Mouse (Mus musculus): Measurements from ENCODE around the gene Kcnk4. TPM values are rescaled to one million over a fixed set of nuclear protein-coding genes. Genes with fewer than 3 reads are reported as not detected.

Gene Kcnk4
- total and polyA plus RNA-seq, 2 experiments from 2014 or later = 8.6 to 12.7 TPM

- Histone ChIP-seq H3K27me3 (ENCODE audit: insufficient read depth, low read length) (no peaks in the 10 kb centered on the region), H3K36me3 (ENCODE audit: insufficient read depth) (peaks cover 55% of the 10 kb centered on the region), H3K9me3 (ENCODE audit: low read length) (no peaks in the 10 kb centered on the region), H3K4me3 (ENCODE audit: low read depth, low read length) (peak within 1 kb of the TSS; percentile 60), H3K27ac (ENCODE audit: low read depth, low read length) (peak within 1 kb of the TSS; percentile 96), H3K9ac (peak within 1 kb of the TSS; percentile 63), H3K4me2 (ENCODE audit: low read depth) (peak within 1 kb of the TSS; percentile 77), H3K4me1 (ENCODE audit: insufficient read depth) (peaks cover 12% of the 10 kb centered on the region)
- 2% methylated on average over 65 of the region's 65 CpGs for WGBS
- ATAC-seq (peak; percentile 95), DNase-seq (peak; percentile 97)
- peak; percentile 38; the same call in 1 of the 2 replicates for TF ChIP-seq CTCF (IDR thresholded peaks at IDR 0.05; ENCODE audit: low read depth)
These were observed 24.6 kb downstream of the Kcnk4 start, which contains the start of the genes Trmt112 and Prdx5 for GRCm38 (mm10) chr19:6909507-6910289. Trmt112 (plus strand) TSS chr19:6909698. Prdx5 (minus strand) TSS chr19:6910106.

GRCm38 (mm10) chr19:6909021-6909420, 25.3 kb downstream of the Kcnk4 start:
- TF ChIP-seq CTCF (IDR thresholded peaks at IDR 0.05; ENCODE audit: low read depth) = no peak
- DNase-seq = no peak
- ATAC-seq = no peak
- H3K27ac ChIP-seq (ENCODE audit: low read depth, low read length) = peak overlapping the region; percentile 96
- H3K9me3 ChIP-seq (ENCODE audit: low read length) = no peaks in the 10 kb centered on the region
- WGBS = 7% methylated on average over 11 of the region's 11 CpGs
- peaks cover 52% of the 10 kb centered on the region for H3K36me3 ChIP-seq (ENCODE audit: insufficient read depth)
- peaks cover 12% of the 10 kb centered on the region for H3K4me1 ChIP-seq (ENCODE audit: insufficient read depth)
- H3K27me3 ChIP-seq (ENCODE audit: insufficient read depth, low read length) = no peaks in the 10 kb centered on the region
- peak overlapping the region; percentile 77 for H3K4me2 ChIP-seq (ENCODE audit: low read depth)
- peak overlapping the region; percentile 60 for H3K4me3 ChIP-seq (ENCODE audit: low read depth, low read length)
- H3K9ac ChIP-seq = peak overlapping the region; percentile 63

DNA sequence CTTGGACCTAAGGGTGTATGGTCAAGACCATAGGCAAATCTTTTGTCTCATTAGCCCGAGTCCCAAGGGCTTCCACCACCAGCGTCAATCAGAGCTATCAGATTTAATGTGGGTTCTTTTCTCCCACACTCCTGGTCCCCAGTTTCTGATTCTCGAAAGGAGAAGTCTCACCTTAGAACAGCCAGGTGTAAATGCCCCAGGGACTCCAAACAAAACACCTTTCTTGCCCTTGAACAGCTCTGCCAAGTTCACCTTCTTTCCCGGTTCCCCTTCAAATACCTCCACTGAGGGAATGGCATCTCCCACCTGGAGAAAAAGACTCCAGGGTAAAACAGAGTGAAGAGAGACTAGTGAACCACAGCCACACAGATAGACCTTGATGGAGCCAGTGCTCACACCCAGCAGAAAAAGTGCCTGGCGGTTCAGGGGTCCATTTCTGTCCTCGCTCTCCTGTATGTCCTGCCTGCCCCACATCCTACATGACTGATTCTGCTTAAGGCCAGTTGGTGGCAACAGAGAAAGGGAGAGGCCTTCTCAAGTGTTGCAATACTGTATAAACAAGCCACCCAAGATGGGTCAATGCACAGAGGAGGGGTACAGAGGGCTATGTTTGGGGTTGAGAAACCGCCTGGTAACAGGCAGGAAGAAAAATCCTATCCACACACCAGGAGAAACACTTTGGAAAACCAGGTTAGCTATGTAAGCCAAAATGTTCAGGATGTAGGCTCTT, 26.3 kb downstream of the Kcnk4 start:
- H3K9ac ChIP-seq = no peak overlapping the region
- H3K27me3 ChIP-seq (ENCODE audit: insufficient read depth, low read length) = no peaks in the 10 kb centered on the region

DNA sequence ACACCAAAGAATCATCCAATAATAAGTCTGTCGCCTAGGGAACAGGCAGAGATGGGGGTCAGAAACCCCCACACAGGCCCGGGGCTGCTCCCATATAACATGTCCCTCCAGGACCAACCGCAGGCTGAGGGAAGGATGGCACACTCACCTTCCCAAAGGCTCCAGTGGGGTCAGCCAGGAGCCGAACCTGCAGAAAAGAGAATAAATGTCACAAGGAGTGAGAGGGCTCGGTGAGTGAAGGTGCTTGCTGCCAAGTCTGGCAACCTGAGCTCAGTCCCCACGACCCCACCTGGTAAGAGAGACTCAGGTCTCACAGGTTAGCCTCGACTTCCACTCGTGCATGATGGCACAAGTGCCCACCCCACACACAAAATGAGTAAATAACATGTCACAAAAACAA, 27.2 kb downstream of the Kcnk4 start:
- DNase-seq = no peak
- no peak for ATAC-seq
- H3K4me3 ChIP-seq (ENCODE audit: low read depth, low read length) = no peak overlapping the region
- H3K4me2 ChIP-seq (ENCODE audit: low read depth) = no peak overlapping the region
- H3K9ac ChIP-seq = no peak overlapping the region
- no peak for TF ChIP-seq CTCF (IDR thresholded peaks at IDR 0.05; ENCODE audit: low read depth)
- no peaks in the 10 kb centered on the region for H3K9me3 ChIP-seq (ENCODE audit: low read length)
- H3K27me3 ChIP-seq (ENCODE audit: insufficient read depth, low read length) = no peaks in the 10 kb centered on the region
- 89% methylated on average over 8 of the region's 8 CpGs for WGBS
- H3K4me1 ChIP-seq (ENCODE audit: insufficient read depth) = peaks cover 12% of the 10 kb centered on the region
- peaks cover 33% of the 10 kb centered on the region for H3K36me3 ChIP-seq (ENCODE audit: insufficient read depth)
- H3K27ac ChIP-seq (ENCODE audit: low read depth, low read length) = no peak overlapping the region

More for the DNA sequence above, 26.3 kb downstream of the Kcnk4 start:
- H3K27ac ChIP-seq (ENCODE audit: low read depth, low read length) = no peak overlapping the region
- ATAC-seq (no peak), DNase-seq (no peak)
- TF ChIP-seq CTCF (IDR thresholded peaks at IDR 0.05; ENCODE audit: low read depth) = 0 out of 2 replicates have a peak, but pooled peaks have one; percentile 6
- peaks cover 12% of the 10 kb centered on the region for H3K4me1 ChIP-seq (ENCODE audit: insufficient read depth)
- peaks cover 42% of the 10 kb centered on the region for H3K36me3 ChIP-seq (ENCODE audit: insufficient read depth)
- H3K4me3 ChIP-seq (ENCODE audit: low read depth, low read length) = 0 out of 2 replicates have a peak overlapping the region, but pooled peaks have one; percentile 60
- H3K9me3 ChIP-seq (ENCODE audit: low read length) = no peaks in the 10 kb centered on the region
- H3K4me2 ChIP-seq (ENCODE audit: low read depth) = peak overlapping the region; percentile 77
- WGBS = 90% methylated on average over 7 of the region's 7 CpGs

DNA sequence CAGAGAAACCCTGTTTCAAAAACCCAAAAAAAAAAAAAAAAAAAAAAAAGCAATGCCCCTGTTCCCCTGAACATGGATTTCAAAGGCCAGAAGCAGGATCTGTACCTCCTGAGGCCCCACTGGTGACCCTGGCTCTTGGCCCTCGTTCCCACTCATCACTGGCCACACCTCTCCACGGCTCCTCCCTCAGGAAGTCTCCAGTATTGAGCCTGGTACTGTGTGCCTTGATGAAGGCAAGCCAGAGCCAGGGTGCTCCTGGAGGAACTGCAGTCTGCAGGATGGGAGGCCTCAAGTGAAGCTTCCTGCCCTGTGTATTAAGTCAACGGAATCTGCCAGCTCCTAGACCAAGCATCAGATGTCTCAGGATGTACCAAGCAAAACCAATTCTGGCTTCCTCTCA, 28.1 kb downstream of the Kcnk4 start:
- Histone ChIP-seq H3K36me3 (ENCODE audit: insufficient read depth) (peaks cover 24% of the 10 kb centered on the region), H3K9ac (no peak overlapping the region), H3K27ac (ENCODE audit: low read depth, low read length) (no peak overlapping the region), H3K4me1 (ENCODE audit: insufficient read depth) (peaks cover 12% of the 10 kb centered on the region), H3K9me3 (ENCODE audit: low read length) (no peaks in the 10 kb centered on the region), H3K27me3 (ENCODE audit: insufficient read depth, low read length) (no peaks in the 10 kb centered on the region), H3K4me3 (ENCODE audit: low read depth, low read length) (no peak overlapping the region), H3K4me2 (ENCODE audit: low read depth) (no peak overlapping the region)
- 83% methylated on average over 3 of the region's 3 CpGs for WGBS
- ATAC-seq = no peak
- DNase-seq = no peak
- no peak for TF ChIP-seq CTCF (IDR thresholded peaks at IDR 0.05; ENCODE audit: low read depth)

GRCm38 (mm10) chr19:6905498-6906159, 28.7 kb downstream of the Kcnk4 start:
- TF ChIP-seq CTCF (IDR thresholded peaks at IDR 0.05; ENCODE audit: low read depth) = no peak
- no peaks in the 10 kb centered on the region for H3K27me3 ChIP-seq (ENCODE audit: insufficient read depth, low read length)
- no peak overlapping the region for H3K9ac ChIP-seq
- WGBS = 94% methylated on average over 11 of the region's 11 CpGs
- H3K4me2 ChIP-seq (ENCODE audit: low read depth) = no peak overlapping the region
- H3K36me3 ChIP-seq (ENCODE audit: insufficient read depth) = peaks cover 21% of the 10 kb centered on the region
- no peak overlapping the region for H3K4me3 ChIP-seq (ENCODE audit: low read depth, low read length)
- no peak overlapping the region for H3K27ac ChIP-seq (ENCODE audit: low read depth, low read length)
- no peak for DNase-seq
- ATAC-seq = no peak
- peaks cover 12% of the 10 kb centered on the region for H3K4me1 ChIP-seq (ENCODE audit: insufficient read depth)
- no peaks in the 10 kb centered on the region for H3K9me3 ChIP-seq (ENCODE audit: low read length)
